Mouse (Mus musculus): ENCODE data around the gene Cd9.
"Not testable (repeated sequence)": the region's sequence is repeated elsewhere in the genome, so short reads cannot be mapped to it uniquely, and the experiment has no call there.

Cd9 gene

GRCm38 (mm10) chr6:125503186-125503802 lies 8.7 kb upstream of the Cd9 start:
- no peak for DNase-seq (ENCODE audit: low spot score in 2 of 2)

GRCm38 (mm10) chr6:125498062-125498461 lies 3.5 kb upstream of the Cd9 start:
- peak in 1 of 2 experiments; percentile 51 for DNase-seq (ENCODE audit: low spot score in 2 of 2)

GRCm38 (mm10) chr6:125496417-125496816 lies 1.8 kb upstream of the Cd9 start:
- DNase-seq (ENCODE audit: low spot score in 2 of 2), result no peak

- DNase-seq (ENCODE audit: low spot score in 2 of 2), result no peak
Measured at GRCm38 (mm10) chr6:125495361-125495760, 770 bp upstream of the Cd9 start.

- DNase-seq (ENCODE audit: low spot score in 2 of 2), result no peak
Measured at GRCm38 (mm10) chr6:125493147-125493546, 1.4 kb downstream of the Cd9 start.

- DNase-seq (ENCODE audit: low spot score in 2 of 2), result no peak
Measured at GRCm38 (mm10) chr6:125492664-125493063, 1.9 kb downstream of the Cd9 start.

GRCm38 (mm10) chr6:125492033-125492432 lies 2.6 kb downstream of the Cd9 start:
- no peak for DNase-seq (ENCODE audit: low spot score in 2 of 2)

GRCm38 (mm10) chr6:125491393-125491792 lies 3.2 kb downstream of the Cd9 start:
- DNase-seq (ENCODE audit: low spot score in 2 of 2), result no peak

- DNase-seq (ENCODE audit: low spot score in 2 of 2), result no peak
Measured at GRCm38 (mm10) chr6:125489881-125490559, 4.6 kb downstream of the Cd9 start.

- no peak for DNase-seq (ENCODE audit: low spot score in 2 of 2)
Measured at GRCm38 (mm10) chr6:125485589-125485988, 9.0 kb downstream of the Cd9 start.

- DNase-seq (ENCODE audit: low spot score in 2 of 2), result no peak
Measured at GRCm38 (mm10) chr6:125484721-125485120, 9.9 kb downstream of the Cd9 start.

- not testable (repeated sequence) for DNase-seq (ENCODE audit: low spot score in 2 of 2)
Measured at GRCm38 (mm10) chr6:125484313-125484660, 10.3 kb downstream of the Cd9 start.

- no peak for DNase-seq (ENCODE audit: low spot score in 2 of 2)
Measured at GRCm38 (mm10) chr6:125483515-125484312, 10.9 kb downstream of the Cd9 start.

GRCm38 (mm10) chr6:125482427-125482831 lies 12.2 kb downstream of the Cd9 start:
- DNase-seq (ENCODE audit: low spot score in 2 of 2), result peak in 1 of 2 experiments; percentile 40

GRCm38 (mm10) chr6:125481667-125482390 lies 12.8 kb downstream of the Cd9 start:
- DNase-seq (ENCODE audit: low spot score in 2 of 2), result no peak

GRCm38 (mm10) chr6:125480396-125481361 lies 13.9 kb downstream of the Cd9 start:
- DNase-seq (ENCODE audit: low spot score in 2 of 2), result peak in 1 of 2 experiments; percentile 50

- no peak for DNase-seq (ENCODE audit: low spot score in 2 of 2)
Measured at GRCm38 (mm10) chr6:125479359-125479758, 15.2 kb downstream of the Cd9 start.

- DNase-seq (ENCODE audit: low spot score in 2 of 2), result no peak
Measured at GRCm38 (mm10) chr6:125478135-125479128, 16.2 kb downstream of the Cd9 start.

GRCm38 (mm10) chr6:125476826-125477589 lies 17.6 kb downstream of the Cd9 start:
- DNase-seq (ENCODE audit: low spot score in 2 of 2), result no peak
